Mouse (Mus musculus) embryonic facial prominence, embryonic 12.5 days (tissue): ENCODE measurements around the gene Sirt2. TPM values are rescaled to one million over a fixed set of nuclear protein-coding genes. Genes with fewer than 3 reads are reported as not detected.

ENCODE experiments used
- ATAC-seq: fragments of 200-750 bp; cut with Nextera tagmentation; 2 replicates; pipeline ENCODE4 v1.8.0; 2017; ENCODE audit not compliant: insufficient number of reproducible peaks, insufficient read depth, low FRiP score, low TSS enrichment
- H3K27ac ChIP-seq: fragments of 300-500 bp; sonication (generic); 2 replicates; pipeline ENCODE4 v1.5.1; 2016; ENCODE audit warnings: mild to moderate bottlenecking
- H3K27me3 ChIP-seq: fragments of 300-500 bp; sonication (generic); 2 replicates; pipeline ENCODE4 v1.6.1; 2016; ENCODE audit warnings: mild to moderate bottlenecking, moderate library complexity
- H3K36me3 ChIP-seq: fragments of 300-500 bp; sonication (generic); 2 replicates; pipeline ENCODE4 v1.6.1; 2016; ENCODE audit warnings: mild to moderate bottlenecking
- H3K4me1 ChIP-seq: fragments of 300-500 bp; sonication (generic); 2 replicates; pipeline ENCODE4 v1.6.1; 2016
- H3K4me2 ChIP-seq: fragments of 300-500 bp; sonication (generic); replicated peaks from 2 replicates; pipeline ENCODE4 v1.6.1; 2016; ENCODE audit warnings: mild to moderate bottlenecking, moderate library complexity
- H3K4me3 ChIP-seq: fragments of 300-500 bp; sonication (generic); 2 replicates; pipeline ENCODE4 v1.5.1; 2016; ENCODE audit warnings: mild to moderate bottlenecking
- H3K9ac ChIP-seq: fragments of 300-500 bp; sonication (generic); 2 replicates; pipeline ENCODE4 v1.6.1; 2016; ENCODE audit warnings: mild to moderate bottlenecking, moderate library complexity
- H3K9me3 ChIP-seq: fragments of 300-500 bp; sonication (generic); 2 replicates; pipeline ENCODE4 v1.6.1; 2016; ENCODE audit warnings: mild to moderate bottlenecking, moderate library complexity
- WGBS: fragments of 180-500 bp; shearing (Covaris S2); methylation state at CpG from one replicate; pipeline ENCODE4 v1.1.7; 2016; 5-methylcytosine and 5-hydroxymethylcytosine counted together
- polyA plus RNA-seq: library from polyadenylated mRNA; unstranded; fragments of >200 nt; fragmentation: Nextera tagmentation; extraction: Ambion mirVana; gene quantifications from 2 replicates; pipeline ENCODE4 v1.2.1, GENCODE M21; 2016

Gene Sirt2
- polyA plus RNA-seq, 1 experiment from 2014 or later = 76.1 TPM

DNA sequence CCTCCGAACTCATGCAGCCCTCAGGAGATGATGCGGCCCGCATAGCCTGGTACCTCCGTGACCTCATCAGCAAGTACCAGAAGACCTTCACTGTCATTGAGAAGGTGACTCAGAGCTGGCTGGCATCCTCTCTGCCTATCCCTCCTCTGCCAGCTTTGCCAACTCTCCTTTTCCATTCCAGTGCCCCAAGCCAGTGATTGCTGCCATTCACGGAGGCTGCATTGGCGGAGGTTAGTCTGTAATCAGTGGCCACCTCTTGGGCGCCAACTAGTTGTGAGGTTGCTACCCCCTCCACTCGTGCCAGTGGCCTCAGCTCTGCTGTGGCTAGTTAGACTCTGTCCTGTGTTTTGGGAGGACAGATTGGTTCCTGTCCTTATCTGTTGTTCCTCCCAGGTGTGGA is 63.3 kb downstream of the Sirt2 start:
- ATAC-seq = no peak
- 92% methylated on average over 8 of the region's 8 CpGs for WGBS
- no peak overlapping the region for H3K4me2 ChIP-seq

DNA sequence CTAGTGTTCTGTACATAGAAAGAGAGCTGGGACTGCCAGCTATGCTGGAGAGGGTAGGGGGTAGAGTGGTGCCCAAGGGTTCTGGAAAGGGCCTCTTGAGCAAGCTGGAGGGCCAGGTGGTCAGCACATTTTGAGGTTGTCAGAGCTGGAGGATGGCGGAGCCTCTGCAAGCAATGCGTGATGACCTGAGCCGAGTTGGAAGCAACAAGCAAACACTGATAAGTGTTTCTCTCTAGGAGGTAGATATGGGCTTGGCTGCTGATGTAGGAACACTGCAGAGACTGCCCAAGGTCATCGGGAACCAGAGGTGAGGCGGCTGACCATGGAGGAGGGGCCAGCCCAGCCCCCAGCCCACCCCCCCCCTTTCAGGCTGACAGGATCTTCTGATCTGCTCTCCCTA is 64.4 kb downstream of the Sirt2 start:
- no peak overlapping the region for H3K9ac ChIP-seq
- no peak overlapping the region for H3K4me2 ChIP-seq
- ATAC-seq = no peak
- peaks cover 29% of the 10 kb centered on the region for H3K36me3 ChIP-seq
- H3K4me3 ChIP-seq = no peak overlapping the region
- H3K4me1 ChIP-seq = peaks cover 2% of the 10 kb centered on the region; the same call in 1 of the 2 replicates
- H3K27me3 ChIP-seq = no peaks in the 10 kb centered on the region
- 96% methylated on average over 5 of the region's 5 CpGs for WGBS
- no peak overlapping the region for H3K27ac ChIP-seq
- H3K9me3 ChIP-seq = no peaks in the 10 kb centered on the region

More for the DNA sequence above, 63.3 kb downstream of the Sirt2 start:
- no peak overlapping the region for H3K27ac ChIP-seq
- H3K4me3 ChIP-seq = no peak overlapping the region
- H3K9me3 ChIP-seq = no peaks in the 10 kb centered on the region
- peaks cover 29% of the 10 kb centered on the region for H3K36me3 ChIP-seq
- H3K9ac ChIP-seq = no peak overlapping the region
- no peaks in the 10 kb centered on the region for H3K27me3 ChIP-seq
- H3K4me1 ChIP-seq = peaks cover 7% of the 10 kb centered on the region; the same call in 1 of the 2 replicates

GRCm38 (mm10) chr7:28831411-28832125 is 65.0 kb downstream of the Sirt2 start:
- no peaks in the 10 kb centered on the region for H3K9me3 ChIP-seq
- H3K27me3 ChIP-seq = no peaks in the 10 kb centered on the region
- no peaks in the 10 kb centered on the region for H3K4me1 ChIP-seq
- no peak overlapping the region for H3K4me3 ChIP-seq
- H3K4me2 ChIP-seq = no peak overlapping the region
- H3K36me3 ChIP-seq = peaks cover 29% of the 10 kb centered on the region
- no peak overlapping the region for H3K9ac ChIP-seq
- no peak overlapping the region for H3K27ac ChIP-seq
- no peak for ATAC-seq
- 91% methylated on average over 17 of the region's 17 CpGs for WGBS

GRCm38 (mm10) chr7:28832137-28832536 is 65.6 kb downstream of the Sirt2 start:
- Histone ChIP-seq H3K27ac (no peak overlapping the region), H3K9me3 (no peaks in the 10 kb centered on the region), H3K9ac (no peak overlapping the region), H3K36me3 (peaks cover 29% of the 10 kb centered on the region), H3K27me3 (no peaks in the 10 kb centered on the region), H3K4me2 (no peak overlapping the region), H3K4me1 (no peaks in the 10 kb centered on the region), H3K4me3 (no peak overlapping the region)
- 77% methylated on average over 6 of the region's 6 CpGs for WGBS
- ATAC-seq = no peak

DNA sequence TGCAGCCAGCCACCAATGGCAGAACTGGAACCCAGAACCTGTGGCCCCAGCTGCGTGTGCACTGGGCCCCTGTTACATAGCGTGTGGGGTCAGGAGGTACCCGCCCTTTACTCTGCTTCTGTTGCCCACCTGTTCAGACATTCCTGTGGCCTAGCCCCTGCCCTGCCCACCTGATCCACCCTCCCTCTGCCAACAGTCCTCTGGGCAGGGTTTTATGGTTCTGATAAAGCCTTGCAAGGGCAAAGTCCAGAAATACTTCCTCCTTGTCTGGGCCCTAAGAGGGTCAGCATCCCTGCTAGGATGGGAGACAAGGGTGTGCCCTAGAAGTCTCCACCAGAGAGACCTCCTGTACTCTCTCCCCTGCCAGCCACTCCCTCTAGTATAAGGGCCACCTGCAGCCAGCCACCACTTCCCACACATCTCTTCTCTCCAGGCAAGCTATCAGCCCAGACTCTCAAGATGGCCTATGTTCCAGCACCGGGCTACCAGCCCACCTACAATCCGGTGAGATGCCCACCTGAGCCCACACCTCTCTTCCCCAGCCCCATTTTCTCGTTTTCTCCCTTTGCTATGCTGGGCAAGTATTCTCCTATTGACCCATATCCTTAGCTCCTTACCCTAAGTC is 67.3 kb downstream of the Sirt2 start, which contains the start of gene Lgals4:
Gene Lgals4 (plus strand): TSS at position 132 of the 625 bp plus-strand sequence.
- Histone ChIP-seq H3K4me1 (no peaks in the 10 kb centered on the region), H3K36me3 (peaks cover 29% of the 10 kb centered on the region), H3K4me2 (no peak within 1 kb of the TSS), H3K9ac (no peak within 1 kb of the TSS), H3K9me3 (no peaks in the 10 kb centered on the region), H3K27me3 (no peaks in the 10 kb centered on the region), H3K27ac (no peak within 1 kb of the TSS), H3K4me3 (no peak within 1 kb of the TSS)
- 84% methylated on average over 6 of the region's 6 CpGs for whole genome bisulfite sequencing
- no peak for ATAC-seq

GRCm38 (mm10) chr7:28836936-28837335 is 70.4 kb downstream of the Sirt2 start:
- Histone ChIP-seq H3K27ac (no peak overlapping the region), H3K4me3 (no peak overlapping the region), H3K36me3 (peaks cover 4% of the 10 kb centered on the region; the same call in 1 of the 2 replicates), H3K4me1 (no peaks in the 10 kb centered on the region), H3K9ac (no peak overlapping the region), H3K4me2 (no peak overlapping the region), H3K9me3 (no peaks in the 10 kb centered on the region), H3K27me3 (no peaks in the 10 kb centered on the region)
- WGBS = 85% methylated on average over 5 of the region's 5 CpGs
- ATAC-seq = no peak

Other genes with a start within 250 kb of the Sirt2 start
- gene Ifnl3, start 243.9 kb upstream of the Sirt2 start, polyA plus RNA-seq = not detected in 2 replicates
- gene Sycn, start 225.8 kb upstream of the Sirt2 start, polyA plus RNA-seq = not detected in 2 replicates
- gene Nccrp1, start 219.5 kb upstream of the Sirt2 start, polyA plus RNA-seq = not detected in 2 replicates
- 36.6 and 36.8 TPM in 2 replicates for gene Samd4b, start 168.6 kb upstream of the Sirt2 start, polyA plus RNA-seq
- gene Pak4, start 168.6 kb upstream of the Sirt2 start, polyA plus RNA-seq = 43.4 and 44.1 TPM in 2 replicates
- 0.18 TPM in 1 of 2 replicates, not detected in the other for gene Acp7, start 135.4 kb upstream of the Sirt2 start, polyA plus RNA-seq
- 8.6 and 11.9 TPM in 2 replicates for gene Fbxo27, start 73.9 kb upstream of the Sirt2 start, polyA plus RNA-seq
- gene Fbxo17, start 49.9 kb upstream of the Sirt2 start, polyA plus RNA-seq = 15.9 and 19.7 TPM in 2 replicates
- gene Mrps12, start 24.9 kb upstream of the Sirt2 start, polyA plus RNA-seq = 135 and 138 TPM in 2 replicates
- 29.8 and 32.0 TPM in 2 replicates for gene Sars2, start 24.7 kb upstream of the Sirt2 start, polyA plus RNA-seq
- gene Ccer2, start 10.6 kb upstream of the Sirt2 start, polyA plus RNA-seq = 5.0 and 6.5 TPM in 2 replicates
- 38.9 and 42.0 TPM in 2 replicates for gene Nfkbib, start 777 bp downstream of the Sirt2 start, polyA plus RNA-seq
- gene Rinl, start 22.2 kb downstream of the Sirt2 start, polyA plus RNA-seq = 2.2 and 2.8 TPM in 2 replicates
- gene Hnrnpl, start 41.8 kb downstream of the Sirt2 start, polyA plus RNA-seq = 372 and 383 TPM in 2 replicates
- gene Ech1, start 58.5 kb downstream of the Sirt2 start, polyA plus RNA-seq = 117 and 128 TPM in 2 replicates
- gene Lgals4, start 67.1 kb downstream of the Sirt2 start, polyA plus RNA-seq = 5.4 and 7.3 TPM in 2 replicates
- gene Lgals7, start 97.1 kb downstream of the Sirt2 start, polyA plus RNA-seq = 2.4 and 4.2 TPM in 2 replicates
- 0.26 and 0.36 TPM in 2 replicates for gene Capn12, start 114.7 kb downstream of the Sirt2 start, polyA plus RNA-seq
- gene Actn4, start 195.6 kb downstream of the Sirt2 start, polyA plus RNA-seq = 233 and 253 TPM in 2 replicates
- 392 and 419 TPM in 2 replicates for gene Eif3k, start 215.1 kb downstream of the Sirt2 start, polyA plus RNA-seq
- 6.7 and 9.3 TPM in 2 replicates for gene Map4k1, start 215.3 kb downstream of the Sirt2 start, polyA plus RNA-seq